Mouse (Mus musculus) cerebellum, adult 2 months (tissue): ENCODE data around the gene AI837181.

ENCODE experiments used
- CTCF ChIP-seq: fragments of 200-500 bp; IDR thresholded peaks from 2 replicates; pipeline ENCODE4 v1.5.1; 2011; ENCODE audit warnings: low read depth, mild to moderate bottlenecking, control low read depth, low read length, moderate library complexity, borderline replicate concordance; ENCODE audit not compliant: insufficient read depth
- POLR2A ChIP-seq: fragments of 200-500 bp; IDR thresholded peaks from 2 replicates; pipeline ENCODE4 v1.6.1; 2011; ENCODE audit warnings: low read length, control low read depth, borderline replicate concordance; ENCODE audit not compliant: insufficient read depth

- TF ChIP-seq POLR2A (no peak), CTCF (no peak)
These were observed 4.3 kb downstream of the AI837181 start for GRCm38 (mm10) chr19:5429219-5429618.
